10 mouse cellular contexts compared by ENCODE assay signal in the genomic region with DNA sequence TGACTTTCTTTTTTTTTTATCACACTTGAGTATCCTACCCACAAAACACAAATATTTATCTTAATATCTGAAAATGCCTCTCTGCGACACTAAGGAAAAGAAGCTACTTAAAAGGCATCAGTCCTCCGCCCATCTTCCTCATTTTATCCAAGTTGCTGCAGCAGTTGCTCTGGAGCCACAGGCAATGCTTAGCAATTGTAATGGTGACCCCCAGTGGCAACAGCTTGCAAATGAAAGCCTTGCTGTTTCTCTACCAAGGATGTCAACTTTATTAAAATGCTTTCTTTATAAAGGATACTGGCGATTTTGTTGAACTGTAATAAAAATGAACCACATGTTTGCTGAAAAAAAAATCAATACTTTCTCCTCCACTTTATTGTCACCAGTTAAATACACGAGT. TPM values are rescaled to one million over a fixed set of nuclear protein-coding genes. Genes with fewer than 3 reads are reported as not detected.
DNase-seq lines count a peak whose midpoint lies in the region; ATAC-seq and TF ChIP-seq lines count a peak whose summit lies in the region.
"Had no signal": no experiment of that assay in that cellular context is flagged by ENCODE, and none has a peak within 500 bp of the region (broad histone marks: within the 10 kb centered on the region; RNA-seq: fewer than 3 reads in every experiment).

No protein-coding gene starts in this region.

- H3K36me3 ChIP-seq in forebrain, postnatal 0 days (ENCODE audit: insufficient read depth): no peaks in the 10 kb centered on the region
- H3K36me3 ChIP-seq in forebrain, embryonic 12.5 days (replicated peaks): no peaks in the 10 kb centered on the region
- no peaks in the 10 kb centered on the region for H3K36me3 ChIP-seq in lung, postnatal 0 days (ENCODE audit: insufficient read depth, low read length)

- TF ChIP-seq CTCF in forebrain, postnatal 0 days (IDR thresholded peaks at IDR 0.05; ENCODE audit: low read depth): peak; percentile 63
- TF ChIP-seq CTCF in lung, postnatal 0 days (IDR thresholded peaks at IDR 0.05): peak; percentile 46
- TF ChIP-seq CTCF in lung, adult 2 months (IDR thresholded peaks at IDR 0.05; ENCODE audit: insufficient read depth, low read length): no peak
- TF ChIP-seq CTCF in cortical plate, adult 2 months (IDR thresholded peaks at IDR 0.05; ENCODE audit: extremely low read depth, insufficient read depth, low read length): peak; percentile 55

- no peaks in the 10 kb centered on the region for H3K4me1 ChIP-seq in forebrain, postnatal 0 days (ENCODE audit: insufficient read depth)
- H3K4me1 ChIP-seq in forebrain, embryonic 12.5 days: no peaks in the 10 kb centered on the region
- H3K4me1 ChIP-seq in lung, postnatal 0 days (ENCODE audit: insufficient read depth, low read depth, low read length): no peaks in the 10 kb centered on the region
- no peaks in the 10 kb centered on the region for H3K4me1 ChIP-seq in lung, adult 2 months (ENCODE audit: control insufficient read depth, insufficient read depth, low read length)
- H3K4me1 ChIP-seq in cortical plate, adult 2 months (ENCODE audit: control insufficient read depth, insufficient read depth, low read length): no peaks in the 10 kb centered on the region

- DNase-seq in forebrain, postnatal 0 days: peak; percentile 63
- DNase-seq in lung, postnatal 0 days (ENCODE audit: low spot score): no peak
- DNase-seq in lung, adult 2 months: no peak
- DNase-seq in retina, postnatal 1 day: peak; percentile 9
- no peak for DNase-seq in MN1 (ENCODE audit: low spot score)
- no peak for DNase-seq in thymus, postnatal 14 days

- no peaks in the 10 kb centered on the region for H3K27me3 ChIP-seq in forebrain, postnatal 0 days (ENCODE audit: insufficient read depth, low read length)
- no peaks in the 10 kb centered on the region for H3K27me3 ChIP-seq in forebrain, embryonic 12.5 days
- no peaks in the 10 kb centered on the region for H3K27me3 ChIP-seq in lung, postnatal 0 days (replicated peaks; ENCODE audit: insufficient read depth, low read length)

- 39% methylated on average over 4 of the region's 4 CpGs for WGBS in forebrain, postnatal 0 days
- WGBS in forebrain, embryonic 12.5 days: 49% methylated on average over 4 of the region's 4 CpGs
- WGBS in lung, postnatal 0 days: 21% methylated on average over 4 of the region's 4 CpGs
- WGBS in lung, adult 2 months: 29% methylated on average over 4 of the region's 4 CpGs

- no peaks in the 10 kb centered on the region for H3K9me3 ChIP-seq in forebrain, postnatal 0 days (ENCODE audit: low read length)
- H3K9me3 ChIP-seq in forebrain, embryonic 12.5 days: no peaks in the 10 kb centered on the region
- H3K9me3 ChIP-seq in lung, postnatal 0 days (ENCODE audit: low read length): no peaks in the 10 kb centered on the region

- no peak overlapping the region for H3K4me2 ChIP-seq in forebrain, postnatal 0 days (ENCODE audit: low read depth)
- H3K4me2 ChIP-seq in forebrain, embryonic 12.5 days: no peak overlapping the region
- no peak overlapping the region for H3K4me2 ChIP-seq in lung, postnatal 0 days (replicated peaks; ENCODE audit: low read depth, low read length)

- H3K9ac ChIP-seq in forebrain, postnatal 0 days: no peak overlapping the region
- no peak overlapping the region for H3K9ac ChIP-seq in forebrain, embryonic 12.5 days
- H3K9ac ChIP-seq in lung, postnatal 0 days (replicated peaks; ENCODE audit: low read depth): no peak overlapping the region

- no peak for TF ChIP-seq POLR2A in lung, adult 2 months (IDR thresholded peaks at IDR 0.05; ENCODE audit: borderline replicate concordance, extremely low read depth, low read depth, low read length)
- TF ChIP-seq POLR2A in cortical plate, adult 2 months (IDR thresholded peaks at IDR 0.05; ENCODE audit: extremely low read depth, insufficient read depth, low read length): no peak

- no peak for ATAC-seq in forebrain, postnatal 0 days
- no peak for ATAC-seq in forebrain, embryonic 12.5 days (ENCODE audit: low FRiP score)
- no peak for ATAC-seq in lung, postnatal 0 days

- H3K4me3 ChIP-seq in forebrain, postnatal 0 days (ENCODE audit: low read depth, low read length): no peak overlapping the region
- no peak overlapping the region for H3K4me3 ChIP-seq in forebrain, embryonic 12.5 days (replicated peaks)
- H3K4me3 ChIP-seq in lung, postnatal 0 days (ENCODE audit: low read depth, low read length): no peak overlapping the region
- H3K4me3 ChIP-seq in lung, adult 2 months (replicated peaks; ENCODE audit: extremely low read depth, low read depth, low read length): no peak overlapping the region
- no peak overlapping the region for H3K4me3 ChIP-seq in cortical plate, adult 2 months (ENCODE audit: insufficient read depth, low read length)

- H3K27ac ChIP-seq in forebrain, postnatal 0 days (ENCODE audit: low read depth, low read length): no peak overlapping the region
- H3K27ac ChIP-seq in forebrain, embryonic 12.5 days: no peak overlapping the region
- H3K27ac ChIP-seq in lung, postnatal 0 days (ENCODE audit: low read length): no peak overlapping the region
- no peak overlapping the region for H3K27ac ChIP-seq in cortical plate, adult 2 months (ENCODE audit: insufficient read depth, low read length)

- no peak for TF ChIP-seq EP300 in lung, postnatal 0 days (IDR thresholded peaks at IDR 0.05)

RNA-seq across cellular contexts. Expression of gene Mageb18, which starts 2.0 kb away (rescaled TPM):
- total RNA-seq in forebrain, postnatal 0 days (2014; rRNA removed): not detected in 2 replicates
- not detected in 2 replicates for polyA plus RNA-seq in forebrain, postnatal 0 days (2015; fragmentation: Nextera tagmentation; extraction: Ambion mirVana)
- not detected in 2 replicates for polyA plus RNA-seq in forebrain, embryonic 12.5 days (2016; fragmentation: Nextera tagmentation; extraction: Ambion mirVana)
- polyA plus RNA-seq in lung, postnatal 0 days (2015; fragmentation: Nextera tagmentation; extraction: Ambion mirVana): 0.12 and 0.17 TPM in 2 replicates
- polyA plus RNA-seq in lung, adult 2 months (2012; rRNA removed): not detected in 2 replicates
- not detected in 2 replicates for polyA plus RNA-seq in cortical plate, adult 2 months (2012; rRNA removed)
- polyA plus RNA-seq: lung, embryonic 16.5 days; stomach, embryonic 16.5 days had no signal

Comparison
In these comparisons a context has a peak if more than half of its experiments do, and no peak if none do; other contexts are left out.
1. DNase-seq: peak in forebrain, postnatal 0 days (single experiment) and retina, postnatal 1 day (single experiment); none in lung, postnatal 0 days (single experiment), lung, adult 2 months (single experiment), MN1 (single experiment) and thymus, postnatal 14 days (single experiment).